Mouse (Mus musculus) CH12.LX (cell line): ENCODE measurements around the gene Gab1.

Experiments used
- CTCF ChIP-seq, 2 experiments: IDR thresholded peaks in 1 of 2; conservative IDR thresholded peaks in 1 of 2; 2 replicates each; pipeline ENCODE4 v1.5.1; 2011 to 2012; ENCODE audit warnings: low read depth in 2 of 2, low read length in 2 of 2, improper control_type of control experiment in 1 of 2, inconsistent platforms in 1 of 2, mild to moderate bottlenecking in 1 of 2, moderate library complexity in 1 of 2
- EP300 ChIP-seq: IDR thresholded peaks from 2 replicates; pipeline ENCODE4 v1.6.1; 2011; ENCODE audit warnings: low read length, improper control_type of control experiment
- HCFC1 ChIP-seq: IDR thresholded peaks from 2 replicates; pipeline ENCODE4 v1.6.1; 2012; ENCODE audit warnings: low read depth, mild to moderate bottlenecking, inconsistent platforms, low read length, improper control_type of control experiment
- KAT2A ChIP-seq: IDR thresholded peaks from 2 replicates; pipeline ENCODE4 v1.6.1; 2012; ENCODE audit warnings: low read length, improper control_type of control experiment, inconsistent platforms; ENCODE audit not compliant: insufficient replicate concordance
- MAFK ChIP-seq: IDR thresholded peaks from 2 replicates; pipeline ENCODE4 v1.6.1; 2011; ENCODE audit warnings: low read length, improper control_type of control experiment; ENCODE audit not compliant: insufficient replicate concordance
- MAZ ChIP-seq: IDR thresholded peaks from 2 replicates; pipeline ENCODE4 v1.6.1; 2012; ENCODE audit warnings: low read depth, mild to moderate bottlenecking, inconsistent platforms, low read length, improper control_type of control experiment, moderate library complexity
- MEF2A ChIP-seq: IDR thresholded peaks from 2 replicates; pipeline ENCODE4 v1.6.1; 2014; ENCODE audit warnings: low read depth, mild to moderate bottlenecking, inconsistent platforms, low read length, improper control_type of control experiment, borderline replicate concordance
- POLR2A ChIP-seq: IDR thresholded peaks from 2 replicates; pipeline ENCODE4 v1.6.1; 2011; ENCODE audit warnings: low read depth, mild to moderate bottlenecking, improper control_type of control experiment, low read length
- RAD21 ChIP-seq: IDR thresholded peaks from 2 replicates; pipeline ENCODE4 v1.6.1; 2011; ENCODE audit warnings: low read depth, mild to moderate bottlenecking, low read length, improper control_type of control experiment, moderate library complexity
- SMC3 ChIP-seq: IDR thresholded peaks from 2 replicates; pipeline ENCODE4 v1.6.1; 2011; ENCODE audit warnings: low read depth, low read length, improper control_type of control experiment
- ZMIZ1 ChIP-seq: IDR thresholded peaks from 2 replicates; pipeline ENCODE4 v1.6.1; 2012; ENCODE audit warnings: low read depth, mild to moderate bottlenecking, inconsistent platforms, low read length, improper control_type of control experiment
- ZNF384 ChIP-seq: IDR thresholded peaks from 2 replicates; pipeline ENCODE4 v1.6.1; 2012; ENCODE audit warnings: low read depth, low read length, improper control_type of control experiment, inconsistent platforms

GRCm38 (mm10) chr8:80875537-80875936 lies 4.8 kb downstream of the Gab1 start:
- TF ChIP-seq HCFC1 (no peak), CTCF (conservative IDR thresholded peaks at IDR 0.05 in 1 of 2, IDR thresholded peaks at IDR 0.05 in 1 of 2; ENCODE audit: low read depth in 2 of 2, low read length in 2 of 2) (no peak), POLR2A (no peak), EP300 (no peak), KAT2A (no peak), SMC3 (no peak), ZNF384 (no peak), MAFK (no peak), RAD21 (no peak), MAZ (no peak), MEF2A (no peak), ZMIZ1 (no peak)
